Mouse (Mus musculus) forebrain, postnatal 0 days (tissue): ENCODE results near the gene Rsrc2. TPM values are rescaled to one million over a fixed set of nuclear protein-coding genes. Genes with fewer than 3 reads are reported as not detected.
"Not testable (repeated sequence)": the region's sequence is repeated elsewhere in the genome, so short reads cannot be mapped to it uniquely, and the experiment has no call there.

Experiments
- ATAC-seq: fragments of 200-750 bp; cut with Nextera tagmentation; 2 replicates; pipeline ENCODE4 v1.8.0; 2017; ENCODE audit warnings: mild to moderate bottlenecking, moderate library complexity
- DNase-seq: peaks from one replicate; pipeline ENCODE4 v3.0.0-alpha.2; 2015
- H3K27ac ChIP-seq: fragments of 300-500 bp; sonication (generic); 2 replicates; pipeline ENCODE4 v1.5.1; 2014; ENCODE audit warnings: low read depth, mild to moderate bottlenecking, antibody characterized with exemption, low read length, moderate library complexity, mixed read lengths
- H3K27me3 ChIP-seq: fragments of 300-500 bp; sonication (generic); 2 replicates; pipeline ENCODE4 v1.6.1; 2014; ENCODE audit warnings: mild to moderate bottlenecking, low read length, mixed read lengths; ENCODE audit not compliant: insufficient read depth
- H3K36me3 ChIP-seq: fragments of 300-500 bp; sonication (generic); 2 replicates; pipeline ENCODE4 v1.6.1; 2014; ENCODE audit warnings: mild to moderate bottlenecking, moderate library complexity; ENCODE audit not compliant: insufficient read depth
- H3K4me1 ChIP-seq: fragments of 300-500 bp; sonication (generic); 2 replicates; pipeline ENCODE4 v1.6.1; 2014; ENCODE audit warnings: antibody characterized with exemption; ENCODE audit not compliant: insufficient read depth
- H3K4me2 ChIP-seq: fragments of 300-500 bp; sonication (generic); 2 replicates; pipeline ENCODE4 v1.6.1; 2014; ENCODE audit warnings: low read depth, mild to moderate bottlenecking, moderate library complexity
- H3K4me3 ChIP-seq: fragments of 300-500 bp; sonication (generic); 2 replicates; pipeline ENCODE4 v1.5.1; 2014; ENCODE audit warnings: low read depth, low read length, mixed read lengths
- H3K9ac ChIP-seq: fragments of 300-500 bp; sonication (generic); 2 replicates; pipeline ENCODE4 v1.6.1; 2014; ENCODE audit warnings: mild to moderate bottlenecking
- H3K9me3 ChIP-seq: fragments of 300-500 bp; sonication (generic); 2 replicates; pipeline ENCODE4 v1.6.1; 2016; ENCODE audit warnings: low read length
- CTCF ChIP-seq: sonication (generic); IDR thresholded peaks from 2 replicates; pipeline ENCODE4 v1.5.1; 2016; ENCODE audit warnings: antibody characterized with exemption, control low read depth, low read depth
- WGBS: fragments of 180-500 bp; shearing (Covaris S2); extraction: QIAGEN DNeasy Blood & Tissue Kit; methylation state at CpG from one replicate; pipeline ENCODE4 v1.1.7; 2014; 5-methylcytosine and 5-hydroxymethylcytosine counted together
- polyA plus RNA-seq: library from polyadenylated mRNA; unstranded; fragments of >200 nt; fragmentation: Nextera tagmentation; extraction: Ambion mirVana; gene quantifications from 2 replicates; pipeline ENCODE4 v1.2.1, GENCODE M21; 2015
- total RNA-seq: library from RNA; depleted of rRNA; stranded (reverse); fragments of >200 nt; gene quantifications from 2 replicates; pipeline ENCODE4 v1.2.3, GENCODE M21; 2014; rRNA removed

The Rsrc2 gene
- 97.4 and 118 TPM in 2 replicates for total RNA-seq
- 122 and 126 TPM in 2 replicates for polyA plus RNA-seq

DNA sequence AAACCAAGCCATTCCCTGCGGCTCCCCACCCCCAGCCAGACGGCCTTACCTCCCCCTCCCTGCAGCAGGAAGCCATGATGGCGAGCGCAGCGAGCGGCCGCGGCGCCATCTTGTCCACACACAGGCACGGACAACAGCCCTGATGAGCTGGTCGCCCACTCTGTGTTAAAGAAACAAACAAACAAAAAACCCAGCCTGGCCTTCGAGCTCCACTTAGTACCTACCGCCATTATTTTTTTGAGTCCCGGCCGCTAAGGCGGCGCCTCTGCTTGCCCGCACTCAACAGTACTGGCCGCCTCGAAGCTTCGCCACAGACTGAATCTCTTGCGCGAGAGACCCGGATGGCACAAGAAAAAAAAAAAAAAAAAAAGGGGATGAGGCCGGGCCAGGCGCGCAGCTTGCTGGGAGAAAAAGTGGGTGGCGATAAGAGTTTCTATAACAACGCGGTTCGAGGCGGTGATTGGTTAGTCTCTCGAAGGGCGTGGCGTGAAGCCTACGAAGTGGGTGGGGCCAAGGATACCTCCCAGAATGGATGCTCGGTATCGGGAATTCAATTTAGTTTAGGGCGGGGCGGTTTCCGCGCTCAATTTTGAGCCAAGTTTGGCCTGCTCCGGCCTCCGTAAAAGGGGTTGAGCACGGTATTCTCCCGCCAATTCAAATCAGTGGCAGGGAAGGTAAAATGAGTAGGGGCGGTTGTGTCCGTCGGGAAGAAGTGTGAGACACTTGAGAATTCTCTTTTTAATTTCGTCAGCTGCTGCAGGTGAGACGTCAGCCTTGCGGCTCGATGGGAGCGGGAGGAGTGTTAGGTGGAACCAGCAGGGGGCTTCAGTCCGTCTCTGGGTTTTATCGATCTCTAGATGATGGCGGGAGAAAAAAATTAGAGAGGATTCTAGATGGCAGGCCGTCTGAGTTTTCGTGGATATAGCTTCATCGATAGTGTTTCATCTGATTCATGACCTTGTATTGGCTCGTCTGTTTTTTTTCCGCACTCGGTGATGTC is at the start of gene Rsrc2, which contains the start of gene Kntc1:
Gene Rsrc2, minus strand, starts transcription at position 350 of the 1,000 bp plus-strand sequence.
Gene Kntc1, plus strand, starts transcription at position 652 of the 1,000 bp plus-strand sequence.
- WGBS, result 1% methylated on average over 63 of the region's 63 CpGs
- Histone ChIP-seq H3K4me1 (peaks cover 13% of the 10 kb centered on the region), H3K4me3 (peak within 1 kb of the TSS; percentile 94), H3K9ac (peak within 1 kb of the TSS; percentile 91), H3K27ac (peak within 1 kb of the TSS; percentile 99), H3K4me2 (peak within 1 kb of the TSS; percentile 70), H3K9me3 (no peaks in the 10 kb centered on the region), H3K27me3 (no peaks in the 10 kb centered on the region), H3K36me3 (peaks cover 5% of the 10 kb centered on the region)
- ATAC-seq, result peak; percentile 99
- peak; percentile 57 for TF ChIP-seq CTCF
- DNase-seq, result peak; percentile 100

- Histone ChIP-seq H3K9me3 (no peaks in the 10 kb centered on the region), H3K27ac (no peak overlapping the region), H3K4me2 (no peak overlapping the region), H3K27me3 (no peaks in the 10 kb centered on the region), H3K4me3 (no peak overlapping the region), H3K36me3 (no peaks in the 10 kb centered on the region), H3K4me1 (no peaks in the 10 kb centered on the region), H3K9ac (no peak overlapping the region)
- no peak for DNase-seq
- WGBS, result 93% methylated on average over 2 of the region's 2 CpGs
- TF ChIP-seq CTCF, result no peak
- ATAC-seq, result no peak
Observed at GRCm38 (mm10) chr5:123793081-123793480, 43.9 kb upstream of the Rsrc2 start.

- no peak for TF ChIP-seq CTCF
- H3K4me3 ChIP-seq, result no peak overlapping the region
- H3K9ac ChIP-seq, result no peak overlapping the region
- no peaks in the 10 kb centered on the region for H3K27me3 ChIP-seq
- 91% methylated on average over 7 of the region's 7 CpGs for WGBS
- no peaks in the 10 kb centered on the region for H3K4me1 ChIP-seq
- no peak overlapping the region for H3K27ac ChIP-seq
- no peak overlapping the region for H3K4me2 ChIP-seq
- DNase-seq, result no peak
- no peak for ATAC-seq
- H3K36me3 ChIP-seq, result no peaks in the 10 kb centered on the region
- H3K9me3 ChIP-seq, result no peaks in the 10 kb centered on the region
Observed at GRCm38 (mm10) chr5:123788976-123789375, 39.8 kb upstream of the Rsrc2 start.

- ATAC-seq (no peak), DNase-seq (no peak)
- Histone ChIP-seq H3K4me1 (no peaks in the 10 kb centered on the region), H3K9ac (no peak overlapping the region), H3K4me2 (no peak overlapping the region), H3K27ac (no peak overlapping the region), H3K36me3 (no peaks in the 10 kb centered on the region), H3K9me3 (no peaks in the 10 kb centered on the region), H3K27me3 (no peaks in the 10 kb centered on the region), H3K4me3 (no peak overlapping the region)
- TF ChIP-seq CTCF, result no peak
- 96% methylated on average over 4 of the region's 4 CpGs for WGBS
Observed at GRCm38 (mm10) chr5:123781864-123782263, 32.6 kb upstream of the Rsrc2 start.

DNA sequence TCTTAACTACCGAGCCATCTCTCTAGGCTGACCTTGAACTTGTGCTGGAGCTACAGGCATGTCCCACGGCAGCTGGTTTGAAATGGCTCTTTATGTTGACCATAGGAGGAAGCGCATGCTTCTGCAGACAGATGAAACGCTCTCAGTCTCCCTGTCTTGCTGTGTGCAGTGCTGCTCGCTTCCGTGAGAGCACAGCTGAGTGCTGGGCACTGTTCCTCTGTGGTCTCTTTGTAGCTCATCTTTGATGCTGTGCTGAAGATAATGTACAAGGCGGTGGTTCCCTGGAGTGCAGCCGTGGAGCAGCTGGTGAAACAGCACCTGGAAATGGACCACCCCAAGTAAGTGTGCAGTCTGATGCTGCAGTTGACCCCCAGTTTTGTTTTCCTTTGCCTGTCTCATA is 31.5 kb upstream of the Rsrc2 start:
- ATAC-seq (no peak), DNase-seq (no peak)
- no peak overlapping the region for H3K4me2 ChIP-seq
- H3K9me3 ChIP-seq, result no peaks in the 10 kb centered on the region
- WGBS, result 94% methylated on average over 8 of the region's 8 CpGs
- H3K27me3 ChIP-seq, result no peaks in the 10 kb centered on the region
- no peak overlapping the region for H3K9ac ChIP-seq
- H3K4me1 ChIP-seq, result no peaks in the 10 kb centered on the region
- H3K27ac ChIP-seq, result no peak overlapping the region
- no peak overlapping the region for H3K4me3 ChIP-seq
- no peaks in the 10 kb centered on the region for H3K36me3 ChIP-seq
- no peak for TF ChIP-seq CTCF

- DNase-seq, result no peak
- Histone ChIP-seq H3K27me3 (no peaks in the 10 kb centered on the region), H3K9ac (no peak overlapping the region), H3K9me3 (no peaks in the 10 kb centered on the region), H3K4me1 (no peaks in the 10 kb centered on the region), H3K4me2 (no peak overlapping the region), H3K4me3 (no peak overlapping the region), H3K36me3 (no peaks in the 10 kb centered on the region), H3K27ac (no peak overlapping the region)
- no peak for TF ChIP-seq CTCF
- WGBS, result 93% methylated on average over 9 of the region's 9 CpGs
- no peak for ATAC-seq
Observed at GRCm38 (mm10) chr5:123773441-123773840, 24.2 kb upstream of the Rsrc2 start.

GRCm38 (mm10) chr5:123766455-123766854 is 17.2 kb upstream of the Rsrc2 start:
- 91% methylated on average over 11 of the region's 11 CpGs for WGBS
- ATAC-seq, H3K9me3 ChIP-seq, H3K36me3 ChIP-seq, DNase-seq, H3K27me3 ChIP-seq, H3K4me2 ChIP-seq, H3K4me1 ChIP-seq, H3K9ac ChIP-seq, H3K4me3 ChIP-seq, H3K27ac ChIP-seq: not testable (repeated sequence)
